Mouse (Mus musculus): Measurements from ENCODE around the gene Fbxw4.
"Not testable (repeated sequence)": the region's sequence is repeated elsewhere in the genome, so short reads cannot be mapped to it uniquely, and the experiment has no call there.

Fbxw4 gene

GRCm38 (mm10) chr19:45578976-45579375 lies 81.1 kb downstream of the Fbxw4 start:
- no peak for DNase-seq (ENCODE audit: low spot score)

- peak; percentile 10 for DNase-seq (ENCODE audit: low spot score)
Observed at GRCm38 (mm10) chr19:45577141-45577750, 82.9 kb downstream of the Fbxw4 start.

- peak; percentile 19 for DNase-seq (ENCODE audit: low spot score)
Observed at GRCm38 (mm10) chr19:45575632-45576001, 84.5 kb downstream of the Fbxw4 start.

- peak; percentile 50 for DNase-seq (ENCODE audit: low spot score)
Observed at GRCm38 (mm10) chr19:45574941-45575631, 85.0 kb downstream of the Fbxw4 start.

- no peak for DNase-seq (ENCODE audit: low spot score)
Observed at GRCm38 (mm10) chr19:45574339-45574898, 85.7 kb downstream of the Fbxw4 start.

- peak; percentile 81 for DNase-seq (ENCODE audit: low spot score)
Observed at GRCm38 (mm10) chr19:45573861-45574267, 86.2 kb downstream of the Fbxw4 start.

- DNase-seq (ENCODE audit: low spot score): no peak
Observed at GRCm38 (mm10) chr19:45573033-45573432, 87.1 kb downstream of the Fbxw4 start.

- DNase-seq (ENCODE audit: low spot score): no peak
Observed at GRCm38 (mm10) chr19:45567367-45567766, 92.7 kb downstream of the Fbxw4 start.

- DNase-seq (ENCODE audit: low spot score): no peak
Observed at GRCm38 (mm10) chr19:45565925-45566715, 94.0 kb downstream of the Fbxw4 start.

- DNase-seq (ENCODE audit: low spot score): peak; percentile 87
Observed at GRCm38 (mm10) chr19:45560153-45560890, 99.8 kb downstream of the Fbxw4 start, which contains the start of the genes Poll and Gm17018. Poll (minus strand) TSS chr19:45560531. Gm17018 (plus strand) TSS chr19:45560615.

- DNase-seq (ENCODE audit: low spot score): no peak
Observed at GRCm38 (mm10) chr19:45554136-45554535, 106.0 kb downstream of the Fbxw4 start.

GRCm38 (mm10) chr19:45552187-45552586 lies 107.9 kb downstream of the Fbxw4 start:
- no peak for DNase-seq (ENCODE audit: low spot score)

GRCm38 (mm10) chr19:45549948-45550347 lies 110.2 kb downstream of the Fbxw4 start:
- no peak for DNase-seq (ENCODE audit: low spot score)

- no peak for DNase-seq (ENCODE audit: low spot score)
Observed at GRCm38 (mm10) chr19:45549128-45549915, 110.8 kb downstream of the Fbxw4 start.

GRCm38 (mm10) chr19:45548196-45548595 lies 111.9 kb downstream of the Fbxw4 start:
- DNase-seq (ENCODE audit: low spot score): not testable (repeated sequence)

- peak; percentile 82 for DNase-seq (ENCODE audit: low spot score)
Observed at GRCm38 (mm10) chr19:45544925-45545321, 115.2 kb downstream of the Fbxw4 start.

GRCm38 (mm10) chr19:45544152-45544924 lies 115.8 kb downstream of the Fbxw4 start:
- DNase-seq (ENCODE audit: low spot score): no peak

GRCm38 (mm10) chr19:45542061-45542460 lies 118.1 kb downstream of the Fbxw4 start:
- no peak for DNase-seq (ENCODE audit: low spot score)

GRCm38 (mm10) chr19:45541409-45542041 lies 118.6 kb downstream of the Fbxw4 start:
- no peak for DNase-seq (ENCODE audit: low spot score)
